Mouse (Mus musculus) lung, adult 18-20 months (tissue): ENCODE data around the gene Fnbp1.
"Not testable (repeated sequence)": the region's sequence is repeated elsewhere in the genome, so short reads cannot be mapped to it uniquely, and the experiment has no call there.

Experiments used
- DNase-seq, 2 experiments: peaks; one replicate each; pipeline ENCODE4 v3.0.0; 2022; ENCODE audit warnings: mixed read lengths in 2 of 2

Gene Fnbp1

GRCm38 (mm10) chr2:31141867-31142454 is at the start of gene Fnbp1:
Gene Fnbp1 (minus strand): TSS chr2:31142008.
- peak; percentile 86 to 89 for DNase-seq

- no peak for DNase-seq
Observed at GRCm38 (mm10) chr2:31189654-31190053, 47.8 kb upstream of the Fnbp1 start.

DNA sequence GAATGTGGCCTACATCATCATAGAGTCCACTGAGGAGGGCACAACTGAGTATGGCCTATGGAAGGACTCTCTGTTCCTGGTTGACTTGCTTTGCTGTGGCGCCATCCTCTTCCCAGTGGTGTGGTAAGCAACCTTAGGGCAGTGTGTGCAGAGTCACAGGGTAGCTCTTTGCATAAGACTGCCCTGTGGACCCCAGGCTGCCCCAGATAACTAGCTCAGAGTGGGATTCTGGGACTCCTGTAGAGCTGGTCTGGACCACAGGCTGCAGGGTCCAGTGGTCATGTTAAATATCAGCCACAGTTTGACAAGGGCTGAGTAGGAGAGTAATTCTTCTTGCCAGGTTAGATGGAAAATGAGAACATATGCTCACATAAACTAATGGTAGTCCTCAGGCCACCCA is 46.9 kb upstream of the Fnbp1 start:
- DNase-seq = no peak

DNA sequence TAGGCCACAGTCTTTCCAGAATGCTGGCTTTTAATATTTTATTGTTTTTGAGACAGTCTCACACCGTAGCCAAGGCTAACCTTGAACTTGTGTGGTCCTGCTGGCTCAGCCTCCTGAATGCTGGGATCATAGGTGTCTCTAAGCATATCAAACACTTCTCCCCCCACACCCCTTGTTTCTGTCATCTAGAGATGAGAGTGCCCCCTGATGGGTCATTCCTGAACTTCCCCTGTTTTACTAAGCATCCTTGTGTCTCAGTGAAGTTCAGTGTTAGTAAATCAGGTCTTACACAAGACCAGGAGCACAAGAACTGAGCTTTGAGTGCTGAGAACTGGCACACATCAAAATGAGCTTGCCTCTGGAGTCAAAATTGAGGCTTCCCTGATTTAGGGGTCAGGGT is 42.0 kb upstream of the Fnbp1 start:
- no peak for DNase-seq

GRCm38 (mm10) chr2:31182786-31183330 is 41.0 kb upstream of the Fnbp1 start:
- DNase-seq = no peak

GRCm38 (mm10) chr2:31180081-31180551 is 38.3 kb upstream of the Fnbp1 start:
- DNase-seq = no peak

DNA sequence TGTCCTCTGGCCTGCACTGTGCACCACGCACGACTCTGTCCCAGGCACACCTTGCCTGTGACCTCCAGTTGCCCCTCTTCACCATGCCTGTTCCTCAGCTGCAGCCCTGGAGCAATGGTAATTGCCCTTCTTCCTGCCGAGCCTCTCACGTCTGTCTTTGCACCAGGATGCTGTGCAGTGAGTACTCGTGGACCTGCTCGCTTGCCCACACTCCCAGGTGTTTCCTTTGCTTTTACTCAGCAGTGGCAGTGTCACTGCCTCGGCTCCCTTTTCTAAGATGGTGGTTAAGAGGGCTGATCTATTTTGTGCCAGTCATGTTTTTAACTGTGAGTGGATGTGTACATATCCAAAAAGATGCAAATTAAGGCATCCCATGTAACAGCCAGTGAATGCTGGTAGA is 37.7 kb upstream of the Fnbp1 start:
- no peak for DNase-seq

DNA sequence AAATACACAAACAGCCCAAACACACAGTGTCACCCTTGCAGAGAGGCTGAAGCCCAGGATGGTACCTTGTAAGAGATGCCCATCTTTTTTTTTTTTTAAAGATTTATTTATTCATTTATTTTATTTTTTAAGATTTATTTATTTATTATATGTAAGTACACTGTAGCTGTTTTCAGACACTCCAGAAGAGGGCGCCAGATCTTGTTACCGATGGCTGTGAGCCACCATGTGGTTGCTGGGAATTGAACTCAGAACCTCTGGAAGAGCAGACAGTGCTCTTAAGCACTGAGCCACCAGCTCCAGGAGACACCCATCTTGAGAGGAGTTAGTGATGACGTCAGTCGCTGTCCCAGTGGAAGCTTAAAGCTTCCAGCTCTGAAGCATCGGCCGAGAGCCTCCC is 36.8 kb upstream of the Fnbp1 start:
- DNase-seq = not testable (repeated sequence)

- DNase-seq = peak; percentile 33 to 60
Observed at GRCm38 (mm10) chr2:31173290-31173689, 31.5 kb upstream of the Fnbp1 start.

- no peak for DNase-seq
Observed at GRCm38 (mm10) chr2:31172536-31172935, 30.7 kb upstream of the Fnbp1 start.

DNA sequence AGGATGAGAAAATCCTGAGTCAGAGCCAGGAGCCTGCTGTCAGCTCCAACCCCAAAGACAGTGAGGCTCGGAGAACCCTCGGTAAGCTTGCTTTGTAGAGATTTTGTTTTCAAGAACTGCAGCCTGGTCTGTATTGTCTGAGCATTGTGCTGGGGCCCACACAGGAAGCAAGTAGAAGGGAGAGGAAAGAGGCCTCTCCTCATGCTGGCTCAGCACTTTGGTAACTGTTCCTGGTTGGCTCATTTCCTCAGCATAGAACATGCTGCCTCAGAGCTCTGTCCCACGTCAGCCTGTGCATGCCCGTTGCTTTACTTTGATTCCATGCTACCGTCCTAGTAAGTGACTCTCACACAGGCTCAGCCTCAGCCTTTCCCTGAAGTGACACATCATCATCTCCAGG is 30.2 kb upstream of the Fnbp1 start:
- DNase-seq = no peak

DNA sequence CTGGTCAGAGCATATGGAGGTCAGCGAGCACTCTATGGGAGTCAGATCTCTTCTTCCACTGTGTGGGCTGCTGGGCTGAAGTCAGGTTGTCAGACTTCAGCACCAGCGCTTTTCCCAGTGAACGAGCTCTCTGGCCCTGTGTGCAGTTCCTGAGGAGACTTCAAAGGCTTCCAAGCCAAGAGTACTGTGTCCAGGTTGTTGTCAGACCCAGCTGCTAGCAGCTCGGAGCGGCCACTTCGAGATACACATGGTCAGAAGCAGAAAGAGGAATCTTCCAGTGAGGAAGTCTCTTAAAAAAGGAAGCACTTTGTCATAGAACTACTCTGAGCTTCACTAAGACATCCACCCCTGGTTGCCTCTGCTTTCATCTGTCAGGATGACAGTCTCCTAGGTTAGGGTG is 28.4 kb upstream of the Fnbp1 start:
- no peak for DNase-seq

DNA sequence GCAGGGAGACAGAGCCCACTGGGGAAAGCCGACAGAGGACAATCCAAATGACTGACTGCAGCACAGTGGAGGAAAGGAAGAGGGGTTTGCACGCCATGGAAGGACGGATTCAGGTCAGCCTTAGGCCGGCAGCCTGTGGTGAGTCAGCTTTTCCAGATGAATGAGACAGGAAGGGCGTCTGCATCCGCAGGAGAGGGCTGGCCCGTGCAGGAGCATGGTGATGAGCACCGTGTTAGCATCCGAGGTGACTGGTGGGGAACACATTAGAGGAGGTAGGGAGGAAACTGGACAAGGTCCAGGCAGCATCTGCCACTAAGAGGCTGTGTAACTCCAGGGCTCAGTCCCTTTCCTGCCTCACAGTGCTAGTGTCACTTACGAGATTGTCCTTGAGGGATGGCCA is 27.2 kb upstream of the Fnbp1 start:
- DNase-seq = peak in 1 of 2 experiments; percentile 32

- peak; percentile 45 to 56 for DNase-seq
Observed at GRCm38 (mm10) chr2:31167571-31167970, 25.8 kb upstream of the Fnbp1 start.

- DNase-seq = no peak
Observed at GRCm38 (mm10) chr2:31165529-31165928, 23.7 kb upstream of the Fnbp1 start.

GRCm38 (mm10) chr2:31164841-31165455 is 23.1 kb upstream of the Fnbp1 start:
- peak in 1 of 2 experiments; percentile 31 for DNase-seq

GRCm38 (mm10) chr2:31163361-31164118 is 21.7 kb upstream of the Fnbp1 start:
- no peak for DNase-seq

GRCm38 (mm10) chr2:31161620-31162019 is 19.8 kb upstream of the Fnbp1 start:
- DNase-seq = no peak

DNA sequence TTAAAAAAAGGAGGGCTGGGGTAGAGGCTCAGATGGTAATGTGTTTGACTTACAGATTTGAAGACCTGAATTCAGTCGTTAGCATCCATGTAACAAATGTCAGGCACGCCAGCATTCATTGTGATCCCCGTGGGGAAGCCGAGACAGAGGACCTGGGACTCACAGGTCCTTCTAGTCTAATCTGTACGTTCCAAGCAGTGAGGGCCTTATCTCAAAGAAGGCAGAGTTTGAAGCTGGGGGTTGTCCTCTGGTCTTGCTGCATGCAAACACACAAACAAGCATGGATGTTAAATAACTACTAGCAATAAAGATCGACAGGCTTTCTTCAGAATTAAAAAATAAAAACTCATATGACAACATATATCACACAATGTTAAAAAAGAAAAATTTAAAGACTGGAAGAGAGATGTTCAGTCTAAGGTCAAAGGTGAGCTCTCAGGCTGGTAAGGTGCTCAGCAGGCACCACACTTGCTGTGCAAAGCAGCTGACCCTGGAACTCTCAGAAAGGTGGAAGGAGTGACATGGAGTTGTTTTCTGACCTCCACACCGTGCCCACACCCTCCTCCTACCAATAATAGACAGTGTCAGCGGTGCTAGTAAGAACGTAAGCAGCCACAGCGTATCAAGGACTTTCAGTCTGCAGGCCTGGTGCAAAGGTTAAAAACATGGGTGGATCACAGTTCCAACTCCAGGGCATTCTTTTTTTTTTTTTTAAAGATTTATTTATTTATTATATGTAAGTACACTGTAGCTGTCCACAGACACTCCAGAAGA is 18.5 kb upstream of the Fnbp1 start:
- DNase-seq = no peak

GRCm38 (mm10) chr2:31156846-31157245 is 15.0 kb upstream of the Fnbp1 start:
- no peak for DNase-seq

- DNase-seq = peak; percentile 86 to 88
Observed at GRCm38 (mm10) chr2:31151892-31152812, 10.3 kb upstream of the Fnbp1 start, which contains the start of gene Gpr107. Gene Gpr107 (plus strand): TSS chr2:31152316.

GRCm38 (mm10) chr2:31150762-31151161 is 9.0 kb upstream of the Fnbp1 start:
- no peak for DNase-seq
